Mouse (Mus musculus) brain, embryonic 14.5 days (tissue): Measurements from ENCODE around the gene Exosc7. TPM values are rescaled to one million over a fixed set of nuclear protein-coding genes. Genes with fewer than 3 reads are reported as not detected.
A peak's percentile ranks its signal among the peaks of the same experiment; 100 is the strongest.

Source experiments
- DNase-seq: peaks from one replicate; pipeline ENCODE4 v3.0.0-alpha.2; 2011; ENCODE audit warnings: low read depth
- CTCF ChIP-seq: fragments of 200-500 bp; IDR thresholded peaks from 2 replicates; pipeline ENCODE4 v1.5.1; 2012; ENCODE audit warnings: inconsistent platforms, mild to moderate bottlenecking, moderate library complexity, borderline replicate concordance; ENCODE audit not compliant: insufficient read depth, insufficient read length; ENCODE audit errors: extremely low read depth
- POLR2A ChIP-seq: fragments of 200-500 bp; IDR thresholded peaks from 2 replicates; pipeline ENCODE4 v1.6.1; 2012; ENCODE audit warnings: mild to moderate bottlenecking, inconsistent platforms, borderline replicate concordance; ENCODE audit not compliant: poor library complexity, insufficient read depth, insufficient read length, severe bottlenecking; ENCODE audit errors: extremely low read depth
- polyA plus RNA-seq: library from polyadenylated mRNA; depleted of rRNA; stranded (reverse); fragments of >200 nt; gene quantifications from 2 replicates; pipeline ENCODE4 v1.2.3, GENCODE M21; 2012; rRNA removed

The Exosc7 gene
- polyA plus RNA-seq, 1 experiment, result 64.4 TPM

- no peak for DNase-seq
- TF ChIP-seq POLR2A (no peak), CTCF (no peak)
These were observed 60.7 kb downstream of the Exosc7 start for GRCm38 (mm10) chr9:123173760-123174159.

DNA sequence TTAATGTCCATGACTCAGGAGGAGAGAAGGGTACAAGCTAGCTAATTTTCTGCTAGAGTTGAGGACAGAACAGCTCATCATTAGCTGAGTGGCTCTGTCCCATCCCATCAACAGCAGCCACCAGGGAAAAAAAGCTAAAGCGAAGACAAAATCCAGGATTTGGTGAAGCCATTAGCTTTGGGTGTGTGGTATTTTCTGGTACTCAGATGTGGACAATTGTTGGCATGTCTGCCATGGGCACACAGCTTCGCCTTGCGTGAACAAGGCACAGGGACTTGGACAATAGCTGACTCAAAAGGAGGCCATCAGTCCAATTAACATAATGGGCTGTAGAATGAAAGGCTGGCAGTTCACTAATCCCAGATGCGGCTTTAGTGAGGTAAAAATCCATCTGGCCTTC is 61.3 kb downstream of the Exosc7 start:
- peak; percentile 34 for DNase-seq
- TF ChIP-seq CTCF (no peak), POLR2A (no peak)

DNA sequence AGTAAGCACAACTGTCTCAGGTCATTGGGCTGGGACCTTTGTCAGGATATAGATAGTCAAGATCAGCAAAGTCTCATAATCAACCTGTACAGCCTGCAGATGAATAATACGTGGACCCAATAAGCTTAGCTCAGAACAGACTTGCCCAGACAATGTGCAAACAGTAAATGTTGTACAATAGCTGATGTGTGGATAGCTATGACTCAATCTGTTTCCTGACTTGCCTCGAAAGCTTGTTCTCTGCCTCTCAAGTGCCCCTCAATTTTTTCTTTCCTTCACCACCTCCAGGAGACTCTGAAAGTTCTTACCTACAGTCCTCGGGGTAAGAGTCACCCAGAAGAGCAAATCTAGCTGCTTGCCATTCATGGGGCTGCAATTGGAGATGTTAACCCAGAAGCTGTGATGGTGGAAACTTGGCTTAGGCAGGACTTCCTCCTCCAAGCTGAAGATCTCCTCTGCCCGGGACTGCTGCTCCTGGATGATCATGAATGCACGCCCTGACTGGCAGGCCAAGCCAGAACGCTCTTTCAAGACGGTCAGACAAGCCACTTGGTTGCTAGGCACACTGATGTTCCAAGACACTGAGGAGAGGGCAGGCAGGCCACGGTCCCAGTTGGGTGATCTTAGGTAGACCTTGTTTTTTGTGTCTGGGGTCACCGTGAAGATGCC is 64.5 kb downstream of the Exosc7 start:
- DNase-seq, result no peak
- TF ChIP-seq CTCF, result no peak
- TF ChIP-seq POLR2A, result no peak

DNA sequence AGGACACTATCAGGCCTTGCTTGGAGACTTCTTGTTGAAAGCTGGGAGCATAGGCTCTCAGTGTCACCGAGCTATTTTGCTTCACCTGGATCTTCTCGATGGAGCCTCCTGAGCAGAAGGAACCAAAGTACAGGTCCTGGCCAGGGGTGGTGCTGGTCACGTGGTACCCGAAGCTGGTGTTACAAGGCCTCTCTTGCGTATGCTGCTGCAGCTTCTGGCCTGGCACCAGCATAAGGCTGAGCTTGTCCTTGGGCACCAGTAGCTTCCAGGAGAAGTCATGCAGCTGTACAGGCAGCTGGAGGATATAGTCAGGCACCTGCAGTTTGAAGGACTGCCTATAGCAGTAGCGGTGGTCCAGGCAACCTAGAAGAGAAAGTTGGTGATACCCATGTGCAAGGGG is 67.0 kb downstream of the Exosc7 start:
- no peak for DNase-seq
- TF ChIP-seq POLR2A (no peak), CTCF (no peak)

- TF ChIP-seq CTCF (no peak), POLR2A (no peak)
- DNase-seq, result no peak
These were observed 70.2 kb downstream of the Exosc7 start for GRCm38 (mm10) chr9:123183226-123183625.

- TF ChIP-seq POLR2A (no peak), CTCF (no peak)
- no peak for DNase-seq
These were observed 72.5 kb downstream of the Exosc7 start for GRCm38 (mm10) chr9:123185546-123185945.

Other genes starting within 250 kb of the Exosc7 start
- 156 and 160 TPM in 2 replicates for gene Zfp445, start 247.2 kb upstream of the Exosc7 start, polyA plus RNA-seq
- gene Zkscan7, start 227.5 kb upstream of the Exosc7 start, polyA plus RNA-seq, result 6.8 and 8.5 TPM in 2 replicates
- gene Zfp105, start 190.1 kb upstream of the Exosc7 start, polyA plus RNA-seq, result 12.4 and 13.1 TPM in 2 replicates
- gene 1110059G10Rik, start 162.2 kb upstream of the Exosc7 start, polyA plus RNA-seq, result 17.7 and 23.8 TPM in 2 replicates
- 19.0 and 41.9 TPM in 2 replicates for gene Kif15, start 162.2 kb upstream of the Exosc7 start, polyA plus RNA-seq
- gene Tmem42, start 91.9 kb upstream of the Exosc7 start, polyA plus RNA-seq, result 16.5 and 19.1 TPM in 2 replicates
- gene Tgm4, start 78.5 kb upstream of the Exosc7 start, polyA plus RNA-seq, result 0.54 and 0.71 TPM in 2 replicates
- 85.5 and 92.3 TPM in 2 replicates for gene Zdhhc3, start within 50 bp of the Exosc7 start, polyA plus RNA-seq
- gene Clec3b, start 37.7 kb downstream of the Exosc7 start, polyA plus RNA-seq, result 3.7 and 5.0 TPM in 2 replicates
- 0.59 and 0.60 TPM in 2 replicates for gene Cdcp1, start 102.8 kb downstream of the Exosc7 start, polyA plus RNA-seq
- 47.3 and 54.0 TPM in 2 replicates for gene Tmem158, start 147.5 kb downstream of the Exosc7 start, polyA plus RNA-seq